Comparison of ENCODE assay signal across 8 mouse cellular contexts in the genomic region with DNA sequence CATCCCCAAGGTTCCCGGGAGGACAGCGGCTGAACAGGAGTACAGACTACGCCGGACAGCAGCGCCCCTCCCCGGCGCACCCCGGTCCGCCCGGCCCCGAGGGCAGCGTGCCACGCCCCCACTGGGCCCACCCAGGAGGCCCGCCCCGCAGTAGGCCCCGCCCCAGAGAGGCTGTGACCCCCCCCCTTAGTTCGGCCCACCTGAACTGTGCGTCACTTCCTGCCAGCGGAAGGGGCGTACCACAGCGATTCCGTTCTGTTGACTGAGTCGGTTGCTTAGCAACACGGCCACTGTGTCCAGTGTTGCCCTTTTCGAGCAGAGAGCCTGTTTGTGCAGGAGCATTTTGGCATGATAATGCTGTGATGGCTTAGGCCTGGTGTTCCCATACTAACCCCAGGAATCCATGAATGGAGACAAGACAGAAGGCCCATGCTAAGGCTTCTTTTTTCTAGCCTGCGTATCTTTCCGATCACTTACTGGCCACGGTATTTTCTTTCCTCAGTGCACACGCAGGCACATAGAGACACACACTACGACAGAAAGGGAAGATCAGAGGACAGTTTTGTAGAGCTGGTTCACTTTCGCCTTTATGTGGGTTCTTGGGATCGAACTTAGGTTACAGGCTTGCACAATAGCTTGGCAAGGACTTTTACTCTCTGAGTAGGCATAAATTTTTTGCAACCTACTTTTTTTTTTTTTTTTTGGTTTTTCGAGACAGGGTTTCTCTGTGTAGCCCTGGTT. TPM values are rescaled to one million over a fixed set of nuclear protein-coding genes. Genes with fewer than 3 reads are reported as not detected.
DNase-seq lines count a peak whose midpoint lies in the region; TF ChIP-seq lines count a peak whose summit lies in the region.

Gene Fam234a (minus strand): TSS at position 142 of the 741 bp plus-strand sequence.

- no peak; the same call in 1 of the 2 replicates for TF ChIP-seq CTCF in left cerebral cortex, adult 2 months (IDR thresholded peaks at IDR 0.05)

- intact Hi-C loops in left cerebral cortex, adult 2 months (cut with DNase I): loop anchor here (2.0 to 5.0 kb wide), 2 partner anchors 41 to 122 kb away; partner anchors contain the start of genes Mrpl28 and Rgs11

- peak within 1 kb of the TSS; percentile 81 for H3K4me3 ChIP-seq in left cerebral cortex, adult 2 months
- H3K4me3 ChIP-seq in macrophage (ENCODE audit: inconsistent target): peak within 1 kb of the TSS; percentile 61

- WGBS in macrophage (ENCODE audit: missing documents): 2% methylated on average over 33 of the region's 33 CpGs

- peak within 1 kb of the TSS; percentile 91 for H3K27ac ChIP-seq in left cerebral cortex, adult 2 months
- H3K27ac ChIP-seq in macrophage: peak within 1 kb of the TSS; percentile 78

- peak; percentile 96 to 98 for DNase-seq in adrenal gland, adult (ENCODE audit: inconsistent age in 2 of 2, low spot score in 1 of 2)
- DNase-seq in embryo, embryonic 10 days (ENCODE audit: low spot score): peak; percentile 99
- peak; percentile 96 for DNase-seq in gastrocnemius, postnatal 10 days
- DNase-seq in hindlimb bud, embryonic 11.5 days (ENCODE audit: extremely low spot score, low read depth, low spot score): peak; percentile 88
- DNase-seq in left cerebral cortex, adult 2 months (ENCODE audit: extremely low spot score in 1 of 2, low spot score in 2 of 2): peak; percentile 88 to 90
- DNase-seq in retina, postnatal 7 days (ENCODE audit: low read depth, low spot score): peak; percentile 94
- DNase-seq in urinary bladder, adult 2 months (ENCODE audit: low spot score): no peak

- no peaks in the 10 kb centered on the region for H3K36me3 ChIP-seq in macrophage (ENCODE audit: inconsistent target)

- H3K79me2 ChIP-seq in macrophage (ENCODE audit: inconsistent target): peaks cover 41% of the 10 kb centered on the region

RNA-seq across cellular contexts. Expression of gene Fam234a, which starts in this region (rescaled TPM):
- 10 to 100 TPM; 45.8 to 59.0 TPM for total RNA-seq in gastrocnemius, postnatal 10 days (2021)
- total RNA-seq in left cerebral cortex, adult 2 months (2021): 10 to 100 TPM; 18.9 to 19.2 TPM
- total RNA-seq in macrophage (2018; cell fraction: chromatin; rRNA removed): 100 to 1,000 TPM in 2 of 26 experiments, 10 to 100 TPM in 24; 12.4 to 114 (median 48.7) TPM
- total RNA-seq in macrophage (2018; cell fraction: cytosol; rRNA removed): 100 to 1,000 TPM in 25 of 26 experiments, 10 to 100 TPM in 1; 95.8 to 167 (median 130) TPM
- total RNA-seq in macrophage (2018; cell fraction: nucleus; rRNA removed): 100 to 1,000 TPM in 23 of 26 experiments, 10 to 100 TPM in 3; 37.4 to 192 (median 141) TPM
- 73.6 to 152 TPM (median 101 TPM) in 3 replicates for polyA plus RNA-seq in macrophage (2018)
- polyA plus RNA-seq in urinary bladder, adult 2 months (2012; rRNA removed): 89.4 and 106 TPM in 2 replicates
